Comparison of ENCODE assay signal across 8 mouse cellular contexts in the genomic region with DNA sequence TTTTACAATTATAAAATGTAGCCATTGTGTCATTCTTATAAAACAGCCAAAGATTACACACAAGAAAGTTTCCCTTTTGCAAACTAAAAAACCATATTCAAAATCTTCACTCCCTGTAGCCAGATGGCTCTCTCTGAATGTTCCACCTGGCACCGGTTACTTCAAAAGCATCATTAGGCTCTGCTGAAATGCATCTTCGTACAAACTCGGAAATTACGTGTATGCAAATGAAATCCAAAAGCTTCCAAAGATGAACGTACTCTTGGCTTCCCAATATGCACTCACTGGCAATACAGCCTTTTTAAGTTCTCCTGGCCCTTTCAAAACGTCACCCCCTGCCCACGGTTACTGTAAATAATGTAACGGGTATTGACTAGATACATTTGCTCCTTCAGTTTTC. TPM values are rescaled to one million over a fixed set of nuclear protein-coding genes. Genes with fewer than 3 reads are reported as not detected.
DNase-seq lines count a peak whose midpoint lies in the region; ATAC-seq lines count a peak whose summit lies in the region.

No protein-coding gene starts in this region.

- 35% methylated on average over 8 of the region's 8 CpGs for WGBS in kidney, embryonic 14.5 days
- WGBS in hindbrain, embryonic 10.5 days, result 46% methylated on average over 8 of the region's 8 CpGs
- WGBS in midbrain, embryonic 13.5 days, result 43% methylated on average over 8 of the region's 8 CpGs

- peak overlapping the region; percentile 65 for H3K4me2 ChIP-seq in kidney, embryonic 14.5 days (replicated peaks; ENCODE audit: low read depth, low read length)
- peak overlapping the region; percentile 60 for H3K4me2 ChIP-seq in midbrain, embryonic 13.5 days (replicated peaks)

- peak overlapping the region; percentile 80; the same call in 1 of the 2 replicates for H3K9ac ChIP-seq in kidney, embryonic 14.5 days (ENCODE audit: low read depth, low read length)
- H3K9ac ChIP-seq in midbrain, embryonic 13.5 days (replicated peaks), result peak overlapping the region; percentile 80

- no peak for DNase-seq in kidney, postnatal 4 days
- peak; percentile 66 for DNase-seq in brain, adult 2 months (ENCODE audit: low read depth, low spot score)
- DNase-seq in hindbrain, embryonic 10.5 days (ENCODE audit: low spot score), result no peak
- DNase-seq in adrenal gland, postnatal 10 days, result no peak
- no peak for DNase-seq in adrenal gland, adult 2 months
- no peak for DNase-seq in kidney, postnatal 36 days

- no peaks in the 10 kb centered on the region for H3K36me3 ChIP-seq in kidney, embryonic 14.5 days (ENCODE audit: control insufficient read depth, insufficient read depth, low read length)
- no peaks in the 10 kb centered on the region for H3K36me3 ChIP-seq in hindbrain, embryonic 10.5 days
- H3K36me3 ChIP-seq in midbrain, embryonic 13.5 days, result peaks cover 5% of the 10 kb centered on the region

- H3K27ac ChIP-seq in kidney, embryonic 14.5 days (ENCODE audit: low read depth, low read length), result no peak overlapping the region
- peak overlapping the region; percentile 92; the same call in 1 of the 2 replicates for H3K27ac ChIP-seq in hindbrain, embryonic 10.5 days
- H3K27ac ChIP-seq in midbrain, embryonic 13.5 days, result no peak overlapping the region

- peaks cover 15% of the 10 kb centered on the region; the same call in 1 of the 2 replicates for H3K4me1 ChIP-seq in kidney, embryonic 14.5 days (ENCODE audit: control insufficient read depth, insufficient read depth, low read length)
- peaks cover 41% of the 10 kb centered on the region for H3K4me1 ChIP-seq in hindbrain, embryonic 10.5 days (replicated peaks)
- peaks cover 36% of the 10 kb centered on the region for H3K4me1 ChIP-seq in midbrain, embryonic 13.5 days (replicated peaks)

- no peaks in the 10 kb centered on the region for H3K27me3 ChIP-seq in kidney, embryonic 14.5 days (ENCODE audit: control insufficient read depth, insufficient read depth, low read length)
- no peaks in the 10 kb centered on the region for H3K27me3 ChIP-seq in hindbrain, embryonic 10.5 days (ENCODE audit: insufficient read depth, poor library complexity, severe bottlenecking)
- no peaks in the 10 kb centered on the region for H3K27me3 ChIP-seq in midbrain, embryonic 13.5 days

- H3K4me3 ChIP-seq in kidney, embryonic 14.5 days (ENCODE audit: low read length), result peak overlapping the region; percentile 72
- H3K4me3 ChIP-seq in hindbrain, embryonic 10.5 days, result peak overlapping the region; percentile 74
- H3K4me3 ChIP-seq in midbrain, embryonic 13.5 days (replicated peaks), result peak overlapping the region; percentile 72

- no peaks in the 10 kb centered on the region for H3K9me3 ChIP-seq in kidney, embryonic 14.5 days (ENCODE audit: control insufficient read depth, low read length)
- H3K9me3 ChIP-seq in hindbrain, embryonic 10.5 days, result no peaks in the 10 kb centered on the region
- no peaks in the 10 kb centered on the region for H3K9me3 ChIP-seq in midbrain, embryonic 13.5 days

- no peak for ATAC-seq in kidney, embryonic 14.5 days (ENCODE audit: low FRiP score, low TSS enrichment)
- no peak for ATAC-seq in midbrain, embryonic 13.5 days

RNA-seq across cellular contexts. Expression of gene Lrrc28, which starts 0.8 kb away (rescaled TPM):
- 16.9 and 18.4 TPM in 2 replicates for polyA plus RNA-seq in kidney, embryonic 14.5 days (2014; fragmentation: Nextera tagmentation; extraction: Ambion mirVana)
- 19.9 and 25.1 TPM in 2 replicates for polyA plus RNA-seq in hindbrain, embryonic 10.5 days (2016; fragmentation: Nextera tagmentation; extraction: Ambion mirVana)
- polyA plus RNA-seq in midbrain, embryonic 13.5 days (2015; fragmentation: Nextera tagmentation; extraction: Ambion mirVana), result 33.3 and 34.4 TPM in 2 replicates
- total RNA-seq in adrenal gland, postnatal 10 days (2021), result 10 to 100 TPM; 17.6 to 19.3 TPM
- total RNA-seq in adrenal gland, adult 2 months (2021), result 10 to 100 TPM; 19.4 to 24.7 TPM
- polyA plus RNA-seq in adrenal gland, adult 2 months (2012; rRNA removed), result 18.6 and 24.1 TPM in 2 replicates

RNA-seq across cellular contexts. Expression of gene Ttc23, which starts 2.9 kb away (rescaled TPM):
- 39.1 and 41.7 TPM in 2 replicates for polyA plus RNA-seq in kidney, embryonic 14.5 days (2014; fragmentation: Nextera tagmentation; extraction: Ambion mirVana)
- polyA plus RNA-seq in hindbrain, embryonic 10.5 days (2016; fragmentation: Nextera tagmentation; extraction: Ambion mirVana), result 34.3 and 34.4 TPM in 2 replicates
- polyA plus RNA-seq in midbrain, embryonic 13.5 days (2015; fragmentation: Nextera tagmentation; extraction: Ambion mirVana), result 13.3 and 16.6 TPM in 2 replicates
- 10 to 100 TPM; 30.5 to 42.8 TPM for total RNA-seq in adrenal gland, postnatal 10 days (2021)
- total RNA-seq in adrenal gland, adult 2 months (2021), result 10 to 100 TPM; 26.8 to 30.1 TPM
- polyA plus RNA-seq in adrenal gland, adult 2 months (2012; rRNA removed), result 4.9 and 5.1 TPM in 2 replicates
